Mouse (Mus musculus): ENCODE data around the gene Sec14l1.

GRCm38 (mm10) chr11:117138213-117138761 is 23.3 kb downstream of the Sec14l1 start:
- TF ChIP-seq CTCF (IDR thresholded peaks at IDR 0.05; ENCODE audit: extremely low read depth, insufficient read depth, low read length) (no peak), POLR2A (IDR thresholded peaks at IDR 0.05; ENCODE audit: extremely low read depth, insufficient read depth, low read length) (no peak)
